Mouse (Mus musculus) ovary, adult 10 weeks (tissue): ENCODE data around the gene Cd37. TPM values are rescaled to one million over a fixed set of nuclear protein-coding genes. Genes with fewer than 3 reads are reported as not detected.

Experiments
- polyA plus RNA-seq: library from polyadenylated mRNA; stranded (reverse); fragments of 350-450 nt; fragmentation: Illumina TruSeq; extraction: RNeasy Lipid Tissue Mini Kit (QIAGEN cat#74804); gene quantifications from one replicate; pipeline ENCODE4 v1.2.3, GENCODE M21; 2014

Gene Cd37
- not detected for polyA plus RNA-seq

GRCm38 (mm10) chr7:45238723-45239496 lies at the start of gene Cd37:
Gene Cd37, minus strand, starts transcription at chr7:45239115.

GRCm38 (mm10) chr7:45277136-45277760 lies 38.3 kb upstream of the Cd37 start, which contains the start of gene Slc6a21:
Gene Slc6a21, plus strand, starts transcription at chr7:45277513.

DNA sequence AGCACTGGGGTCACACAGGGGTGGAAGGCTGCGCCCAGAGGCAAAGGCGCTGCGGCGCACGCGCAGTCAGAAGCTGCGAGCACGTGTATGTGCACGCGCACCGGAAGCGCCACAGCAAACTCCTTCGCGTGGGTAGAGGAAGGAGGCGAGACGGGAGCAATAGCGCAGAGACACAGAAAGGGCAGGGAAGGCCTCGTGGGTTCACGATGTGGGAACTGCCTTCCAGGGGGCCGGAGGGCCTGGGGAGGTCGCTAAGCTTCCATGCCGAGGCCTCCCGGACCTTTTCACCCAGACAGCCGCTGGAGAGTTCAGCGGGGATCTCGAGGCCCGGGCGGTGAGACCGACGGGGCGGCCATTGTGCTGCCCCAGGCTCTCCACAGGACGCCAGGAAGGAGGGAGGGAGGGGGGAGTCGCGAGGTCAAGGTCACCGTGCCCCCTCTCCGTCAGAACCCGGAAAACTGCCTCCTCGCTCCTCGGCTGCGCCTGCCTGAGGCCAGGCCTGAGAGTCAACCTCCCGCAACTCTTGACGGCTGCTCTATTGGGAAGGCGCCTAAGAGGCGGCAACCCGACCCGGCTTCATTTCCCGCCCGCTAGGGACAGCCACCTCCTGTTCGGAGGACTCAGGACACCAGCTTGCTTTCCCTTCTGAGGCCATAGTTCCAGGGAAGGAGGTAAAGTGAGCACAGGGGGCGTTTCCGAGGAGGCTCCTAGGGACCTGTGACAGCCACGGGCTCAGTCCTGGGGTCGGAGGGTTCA lies 1.9 kb upstream of the Cd37 start, which contains the start of gene Slc6a16:
Gene Slc6a16, plus strand, starts transcription at position 453 of the 756 bp plus-strand sequence.

DNA sequence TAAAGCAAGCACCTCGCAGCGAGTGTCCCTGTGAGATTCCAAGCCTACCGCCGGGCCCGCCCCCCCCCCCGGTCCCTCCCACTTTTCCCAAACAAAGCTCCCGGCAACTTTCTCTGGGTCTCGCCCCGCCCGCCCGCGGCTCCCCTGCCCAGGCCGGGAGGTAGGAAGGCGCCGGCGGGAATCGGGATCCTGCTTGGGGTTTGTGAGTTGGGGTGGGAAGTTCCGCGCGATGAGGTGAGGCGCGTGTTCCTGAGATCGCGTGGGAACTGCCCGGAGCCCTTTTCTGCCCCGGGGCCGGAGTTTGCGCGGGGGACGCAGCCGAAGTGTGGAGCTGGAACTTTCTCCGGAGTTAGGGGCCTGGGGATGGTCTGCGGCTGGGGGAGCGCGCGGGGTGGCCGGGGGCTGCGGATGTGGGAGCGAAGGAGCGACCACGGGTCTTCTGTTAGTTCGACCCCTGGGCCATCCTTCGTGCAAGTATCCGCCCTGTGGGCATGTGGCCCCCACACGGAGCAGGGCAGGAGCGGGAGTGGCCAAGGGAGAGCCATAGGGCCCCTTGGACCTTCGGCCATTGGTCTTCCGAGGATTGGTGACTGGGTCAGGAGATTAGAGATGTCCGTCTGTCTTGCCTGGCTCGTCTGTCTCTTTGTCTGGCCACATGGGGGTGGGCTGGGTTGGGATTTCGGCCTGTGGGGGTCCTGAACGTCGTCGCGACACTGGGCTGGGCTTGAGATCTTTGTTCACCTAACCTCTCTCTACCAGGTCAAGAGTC lies 23.1 kb downstream of the Cd37 start, which contains the start of gene Tead2:
Gene Tead2, plus strand, starts transcription at position 81 of the 769 bp plus-strand sequence.

GRCm38 (mm10) chr7:45211851-45212251 lies 27.1 kb downstream of the Cd37 start, which contains the start of gene Dkkl1:
Gene Dkkl1, minus strand, starts transcription at chr7:45212147.

DNA sequence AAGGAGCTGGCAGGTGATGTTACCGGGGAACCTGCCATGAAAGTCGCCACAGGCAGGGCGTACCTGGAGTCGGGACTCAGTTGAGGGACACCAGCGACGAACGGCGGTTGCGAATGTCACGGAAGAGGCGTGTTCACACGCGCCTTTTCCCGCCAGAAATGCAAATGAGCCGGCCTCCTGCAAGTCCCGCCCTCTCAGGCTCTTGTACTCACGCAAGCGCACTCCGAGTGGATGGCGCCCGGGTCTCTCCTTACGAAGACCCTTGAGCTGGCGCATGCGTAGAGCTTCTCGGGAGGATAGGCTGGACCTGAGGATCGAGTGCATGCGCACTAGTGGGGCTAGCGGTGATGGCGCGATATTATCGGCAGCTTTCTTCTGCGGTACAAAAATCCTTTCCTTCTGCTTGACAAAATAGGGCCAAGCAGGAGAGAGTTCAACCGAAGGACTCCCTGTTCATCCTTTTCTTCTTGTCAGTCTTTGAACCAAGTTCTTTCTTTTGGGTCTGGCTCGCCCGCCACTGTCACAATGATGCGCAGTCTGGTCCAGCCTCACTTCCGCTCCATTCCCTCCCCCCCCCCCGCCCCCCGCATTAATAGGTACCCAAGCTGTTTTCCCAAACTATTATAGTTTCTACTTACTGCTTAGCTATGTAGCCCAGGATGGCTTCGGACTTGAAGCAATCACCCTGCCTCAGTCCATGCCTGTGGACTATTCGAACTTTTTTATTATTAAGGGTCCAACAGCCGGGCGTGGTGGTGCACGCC lies 34.4 kb downstream of the Cd37 start, which contains the start of gene Ccdc155:
Gene Ccdc155, minus strand, starts transcription at position 513 of the 764 bp plus-strand sequence.

Other genes with a start within 250 kb of the Cd37 start
- 8.4 TPM for gene Irf3, start 241.5 kb downstream of the Cd37 start, polyA plus RNA-seq
- 2.0 TPM for gene Bcl2l12, start 240.4 kb downstream of the Cd37 start, polyA plus RNA-seq
- gene Scaf1, start 222.8 kb downstream of the Cd37 start, polyA plus RNA-seq = 2.2 TPM
- 4.0 TPM for gene Rras, start 221.2 kb downstream of the Cd37 start, polyA plus RNA-seq
- gene Prr12, start 186.2 kb downstream of the Cd37 start, polyA plus RNA-seq = 0.40 TPM
- 9.1 TPM for gene Nosip, start 176.7 kb downstream of the Cd37 start, polyA plus RNA-seq
- gene Prrg2, start 176.4 kb downstream of the Cd37 start, polyA plus RNA-seq = 4.7 TPM
- gene Rcn3, start 146.9 kb downstream of the Cd37 start, polyA plus RNA-seq = 0.31 TPM
- 14.4 TPM for gene Fcgrt, start 135.3 kb downstream of the Cd37 start, polyA plus RNA-seq
- 474 TPM for gene Rps11, start 114.7 kb downstream of the Cd37 start, polyA plus RNA-seq
- gene Rpl13a, start 110.4 kb downstream of the Cd37 start, polyA plus RNA-seq = 557 TPM
- gene Gm45713, start 102.9 kb downstream of the Cd37 start, polyA plus RNA-seq = not detected
- gene Flt3l, start 102.7 kb downstream of the Cd37 start, polyA plus RNA-seq = 3.9 TPM
- 2.1 TPM for gene Pih1d1, start 84.8 kb downstream of the Cd37 start, polyA plus RNA-seq
- 0.88 TPM for gene Aldh16a1, start 84.5 kb downstream of the Cd37 start, polyA plus RNA-seq
- not detected for gene Slc17a7, start 75.2 kb downstream of the Cd37 start, polyA plus RNA-seq
- not detected for gene Gfy, start 59.5 kb downstream of the Cd37 start, polyA plus RNA-seq
- not detected for gene Pth2, start 58.1 kb downstream of the Cd37 start, polyA plus RNA-seq
- gene Ccdc155, start 34.2 kb downstream of the Cd37 start, polyA plus RNA-seq = not detected
- gene Dkkl1, start 27.0 kb downstream of the Cd37 start, polyA plus RNA-seq = not detected
- gene Tead2, start 23.4 kb downstream of the Cd37 start, polyA plus RNA-seq = 10.9 TPM
- not detected for gene Slc6a16, start 2.0 kb upstream of the Cd37 start, polyA plus RNA-seq
- gene Slc6a21, start 38.4 kb upstream of the Cd37 start, polyA plus RNA-seq = not detected
- gene Trpm4, start 94.7 kb upstream of the Cd37 start, polyA plus RNA-seq = 0.46 TPM
- 0.31 TPM for gene Hrc, start 96.2 kb upstream of the Cd37 start, polyA plus RNA-seq
- gene Ppfia3, start 127.9 kb upstream of the Cd37 start, polyA plus RNA-seq = not detected
- not detected for gene Lin7b, start 131.5 kb upstream of the Cd37 start, polyA plus RNA-seq
- gene Snrnp70, start 156.6 kb upstream of the Cd37 start, polyA plus RNA-seq = 78.5 TPM
- gene Kcna7, start 166.5 kb upstream of the Cd37 start, polyA plus RNA-seq = not detected
- 2.6 TPM for gene Ntf5, start 174.6 kb upstream of the Cd37 start, polyA plus RNA-seq
- not detected for gene Lhb, start 181.7 kb upstream of the Cd37 start, polyA plus RNA-seq
- gene Gys1, start 195.7 kb upstream of the Cd37 start, polyA plus RNA-seq = 4.5 TPM
- 2.1 TPM for gene Ruvbl2, start 199.0 kb upstream of the Cd37 start, polyA plus RNA-seq
- gene Ftl1, start 220.8 kb upstream of the Cd37 start, polyA plus RNA-seq = 0.88 TPM
- gene Bax, start 227.8 kb upstream of the Cd37 start, polyA plus RNA-seq = 1.9 TPM
- 2.3 TPM for gene Tulp2, start 242.8 kb upstream of the Cd37 start, polyA plus RNA-seq
- gene Gm45808, start 247.7 kb upstream of the Cd37 start, polyA plus RNA-seq = not detected
- 28.5 TPM for gene Dhdh, start 249.7 kb upstream of the Cd37 start, polyA plus RNA-seq